ENCODE assay signal across 9 mouse cellular contexts in the genomic region with DNA sequence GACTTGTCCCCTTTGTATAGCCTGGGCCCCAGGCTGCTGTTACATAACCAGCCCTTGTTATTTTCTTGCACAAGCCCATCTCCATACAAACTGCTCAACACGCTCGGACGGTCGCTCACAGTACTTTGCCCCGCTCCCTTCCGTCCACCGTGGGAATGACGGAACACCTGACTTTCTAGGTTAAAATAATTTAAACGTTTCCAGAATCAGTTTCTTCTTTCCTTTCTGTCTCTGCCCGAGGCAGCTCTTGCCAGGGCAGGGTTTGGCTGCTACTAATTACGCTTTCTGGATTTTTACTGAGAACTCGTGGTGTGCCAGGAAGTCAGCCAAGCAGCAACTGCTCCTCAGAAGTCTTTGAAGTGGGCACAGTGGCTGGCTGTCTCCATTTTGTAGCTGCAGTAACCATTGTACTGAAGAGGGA. TPM values are rescaled to one million over a fixed set of nuclear protein-coding genes. Genes with fewer than 3 reads are reported as not detected.
DNase-seq lines count a peak whose midpoint lies in the region; TF ChIP-seq lines count a peak whose summit lies in the region.
"Had no signal": no experiment of that assay in that cellular context is flagged by ENCODE, and none has a peak within 500 bp of the region (broad histone marks: within the 10 kb centered on the region; RNA-seq: fewer than 3 reads in every experiment).

No protein-coding gene starts in this region.

- 34% methylated on average over 12 of the region's 12 CpGs for WGBS in bone marrow, adult 2 months
- 75% methylated on average over 12 of the region's 12 CpGs for WGBS in hindbrain, embryonic 10.5 days

- TF ChIP-seq CTCF in left cerebral cortex, adult 2 months (IDR thresholded peaks at IDR 0.05): no peak
- TF ChIP-seq CTCF in bone marrow, adult 2 months (IDR thresholded peaks at IDR 0.05; ENCODE audit: control insufficient read depth, insufficient read depth, low read length): no peak

- peaks cover 38% of the 10 kb centered on the region for H3K27me3 ChIP-seq in hindbrain, embryonic 10.5 days (ENCODE audit: insufficient read depth, poor library complexity, severe bottlenecking)

- no peak for DNase-seq in left cerebral cortex, adult 2 months (ENCODE audit: extremely low spot score in 1 of 2, low spot score in 2 of 2)
- no peak for DNase-seq in left cerebral cortex, postnatal 14 days (ENCODE audit: low spot score in 2 of 2)
- DNase-seq in kidney, adult 9 months: peak; percentile 92
- DNase-seq in lung, postnatal 14 days: peak; percentile 35
- no peak for DNase-seq in ovary, postnatal 36 days (ENCODE audit: low spot score)
- no peak for DNase-seq in hindbrain, embryonic 10.5 days (ENCODE audit: low spot score)
- DNase-seq in left cerebral cortex, postnatal 4 days: no peak
- DNase-seq: cerebellum, adult 11 months had no signal

- no peaks in the 10 kb centered on the region for H3K36me3 ChIP-seq in hindbrain, embryonic 10.5 days

- no peak overlapping the region for H3K4me3 ChIP-seq in left cerebral cortex, adult 2 months
- H3K4me3 ChIP-seq in bone marrow, adult 2 months (replicated peaks; ENCODE audit: control insufficient read depth, low read depth, low read length): no peak overlapping the region
- no peak overlapping the region for H3K4me3 ChIP-seq in hindbrain, embryonic 10.5 days

- H3K4me1 ChIP-seq in bone marrow, adult 2 months (ENCODE audit: control insufficient read depth, insufficient read depth, low read length): peaks cover 2% of the 10 kb centered on the region
- peaks cover 34% of the 10 kb centered on the region for H3K4me1 ChIP-seq in hindbrain, embryonic 10.5 days (replicated peaks)

- TF ChIP-seq POLR2A in bone marrow, adult 2 months (IDR thresholded peaks at IDR 0.05; ENCODE audit: borderline replicate concordance, control insufficient read depth, low read depth, low read length): no peak

- intact Hi-C loops in left cerebral cortex, adult 2 months (cut with DNase I): no loop called here
- intact Hi-C loops in left cerebral cortex, postnatal 14 days (cut with DNase I): loop anchor here (5.0 kb wide), 1 partner anchor 172 kb away; no protein-coding TSS in a partner anchor
- intact Hi-C loops in left cerebral cortex, postnatal 4 days (cut with DNase I): loop anchor here (5.0 kb wide), 1 partner anchor 52 kb away; no protein-coding TSS in a partner anchor

- H3K9me3 ChIP-seq in hindbrain, embryonic 10.5 days: no peaks in the 10 kb centered on the region

- peak overlapping the region; percentile 50 for H3K27ac ChIP-seq in left cerebral cortex, adult 2 months
- H3K27ac ChIP-seq in bone marrow, adult 2 months (ENCODE audit: control insufficient read depth, insufficient read depth, low read depth, low read length, poor library complexity): peak overlapping the region; percentile 38
- no peak overlapping the region for H3K27ac ChIP-seq in hindbrain, embryonic 10.5 days

RNA-seq across cellular contexts. Expression of gene Slc48a1, which starts 2.3 kb away (rescaled TPM):
- total RNA-seq in left cerebral cortex, adult 2 months (2021): 100 to 1,000 TPM; 157 to 161 TPM
- total RNA-seq in left cerebral cortex, postnatal 14 days (2021): 100 to 1,000 TPM; 157 to 169 TPM
- polyA plus RNA-seq in bone marrow, adult 2 months (2011; ENCODE audit: insufficient read depth, insufficient read length, low replicate concordance, missing spikeins): 62.3 and 67.5 TPM in 2 replicates
- polyA plus RNA-seq in hindbrain, embryonic 10.5 days (2016; fragmentation: Nextera tagmentation; extraction: Ambion mirVana): 28.8 and 31.3 TPM in 2 replicates
- total RNA-seq in left cerebral cortex, postnatal 4 days (2021): 10 to 100 TPM; 81.8 to 84.6 TPM

RNA-seq across cellular contexts. Expression of gene Rapgef3, which starts 12.8 kb away (rescaled TPM):
- 10 to 100 TPM; 46.5 to 50.4 TPM for total RNA-seq in left cerebral cortex, adult 2 months (2021)
- total RNA-seq in left cerebral cortex, postnatal 14 days (2021): 10 to 100 TPM; 28.9 to 36.7 TPM
- 15.3 and 17.0 TPM in 2 replicates for polyA plus RNA-seq in bone marrow, adult 2 months (2011; ENCODE audit: insufficient read depth, insufficient read length, low replicate concordance, missing spikeins)
- polyA plus RNA-seq in hindbrain, embryonic 10.5 days (2016; fragmentation: Nextera tagmentation; extraction: Ambion mirVana): 6.2 and 6.7 TPM in 2 replicates
- 10 to 100 TPM; 21.2 to 24.2 TPM for total RNA-seq in left cerebral cortex, postnatal 4 days (2021)

RNA-seq across cellular contexts. Expression of gene Endou, which starts 49.5 kb away (rescaled TPM):
- total RNA-seq in left cerebral cortex, adult 2 months (2021): 1 to 10 TPM; 2.8 to 4.7 TPM
- under 1 TPM; 0.94 to 0.97 TPM for total RNA-seq in left cerebral cortex, postnatal 14 days (2021)
- 2.3 and 7.3 TPM in 2 replicates for polyA plus RNA-seq in bone marrow, adult 2 months (2011; ENCODE audit: insufficient read depth, insufficient read length, low replicate concordance, missing spikeins)
- 0.07 and 0.08 TPM in 2 replicates for polyA plus RNA-seq in hindbrain, embryonic 10.5 days (2016; fragmentation: Nextera tagmentation; extraction: Ambion mirVana)
- total RNA-seq in left cerebral cortex, postnatal 4 days (2021): under 1 TPM; 0.16 to 0.18 TPM

Comparison
In these comparisons a context has a peak if more than half of its experiments do, and no peak if none do; other contexts are left out.
1. DNase-seq: peak in kidney, adult 9 months (single experiment) and lung, postnatal 14 days (single experiment); none in left cerebral cortex, adult 2 months (0 of 2), left cerebral cortex, postnatal 14 days (0 of 2), ovary, postnatal 36 days (single experiment), hindbrain, embryonic 10.5 days (single experiment) and left cerebral cortex, postnatal 4 days (single experiment).